Mouse (Mus musculus): ENCODE measurements at regions not wholly inside any gene's neighbourhood (a gene's known extent, or its start where the extent isn't known, plus 50 kb on each side); places are given as distances from the start of the nearest gene placed in this dataset.
"Not testable (repeated sequence)": the region's sequence is repeated elsewhere in the genome, so short reads cannot be mapped to it uniquely, and the experiment has no call there.

GRCm38 (mm10) chr6:68370010-68370409 lies 834.4 kb upstream of the Tacstd2 start:
- no peak for DNase-seq

GRCm38 (mm10) chr6:68339846-68340245 lies 804.2 kb upstream of the Tacstd2 start:
- DNase-seq: no peak

- DNase-seq: not testable (repeated sequence)
These were observed 803.6 kb upstream of the Tacstd2 start for GRCm38 (mm10) chr6:68339205-68339604.

GRCm38 (mm10) chr6:68311409-68311808 lies 775.8 kb upstream of the Tacstd2 start:
- DNase-seq: no peak

- no peak for DNase-seq
These were observed 766.5 kb upstream of the Tacstd2 start for GRCm38 (mm10) chr6:68302133-68302532.

GRCm38 (mm10) chr6:68256725-68257124 lies 721.1 kb upstream of the Tacstd2 start:
- DNase-seq: no peak

- DNase-seq: no peak
These were observed 720.6 kb upstream of the Tacstd2 start for GRCm38 (mm10) chr6:68256151-68256550.

- no peak for DNase-seq
These were observed 717.1 kb upstream of the Tacstd2 start for GRCm38 (mm10) chr6:68252730-68253129.

- DNase-seq: not testable (repeated sequence)
These were observed 715.7 kb upstream of the Tacstd2 start for GRCm38 (mm10) chr6:68251320-68251719.

GRCm38 (mm10) chr6:68250392-68250791 lies 714.8 kb upstream of the Tacstd2 start:
- DNase-seq: not testable (repeated sequence)

GRCm38 (mm10) chr6:68249259-68249658 lies 713.7 kb upstream of the Tacstd2 start:
- not testable (repeated sequence) for DNase-seq

GRCm38 (mm10) chr6:68248018-68248533 lies 712.5 kb upstream of the Tacstd2 start:
- DNase-seq: not testable (repeated sequence)

GRCm38 (mm10) chr6:68242749-68243148 lies 707.2 kb upstream of the Tacstd2 start:
- not testable (repeated sequence) for DNase-seq

GRCm38 (mm10) chr6:68219685-68220084 lies 684.1 kb upstream of the Tacstd2 start:
- no peak for DNase-seq

GRCm38 (mm10) chr6:68201448-68201847 lies 665.9 kb upstream of the Tacstd2 start:
- peak; percentile 4 for DNase-seq

- no peak for DNase-seq
These were observed 662.4 kb upstream of the Tacstd2 start for GRCm38 (mm10) chr6:68198031-68198430.

- DNase-seq: no peak
These were observed 629.2 kb upstream of the Tacstd2 start for GRCm38 (mm10) chr6:68164792-68165191.

- DNase-seq: not testable (repeated sequence)
These were observed 628.5 kb upstream of the Tacstd2 start for GRCm38 (mm10) chr6:68164111-68164510.

GRCm38 (mm10) chr6:68151569-68151968 lies 616.0 kb upstream of the Tacstd2 start:
- DNase-seq: no peak

- no peak for DNase-seq
These were observed 566.9 kb upstream of the Tacstd2 start for GRCm38 (mm10) chr6:68102481-68102880.

Data from embryo, embryonic 11 days (tissue).